Mouse (Mus musculus): ENCODE data around the gene Ltv1. TPM values are rescaled to one million over a fixed set of nuclear protein-coding genes. Genes with fewer than 3 reads are reported as not detected.

The Ltv1 gene
- polyA plus RNA-seq, 1 experiment from 2014 or later = 37.3 TPM

DNA sequence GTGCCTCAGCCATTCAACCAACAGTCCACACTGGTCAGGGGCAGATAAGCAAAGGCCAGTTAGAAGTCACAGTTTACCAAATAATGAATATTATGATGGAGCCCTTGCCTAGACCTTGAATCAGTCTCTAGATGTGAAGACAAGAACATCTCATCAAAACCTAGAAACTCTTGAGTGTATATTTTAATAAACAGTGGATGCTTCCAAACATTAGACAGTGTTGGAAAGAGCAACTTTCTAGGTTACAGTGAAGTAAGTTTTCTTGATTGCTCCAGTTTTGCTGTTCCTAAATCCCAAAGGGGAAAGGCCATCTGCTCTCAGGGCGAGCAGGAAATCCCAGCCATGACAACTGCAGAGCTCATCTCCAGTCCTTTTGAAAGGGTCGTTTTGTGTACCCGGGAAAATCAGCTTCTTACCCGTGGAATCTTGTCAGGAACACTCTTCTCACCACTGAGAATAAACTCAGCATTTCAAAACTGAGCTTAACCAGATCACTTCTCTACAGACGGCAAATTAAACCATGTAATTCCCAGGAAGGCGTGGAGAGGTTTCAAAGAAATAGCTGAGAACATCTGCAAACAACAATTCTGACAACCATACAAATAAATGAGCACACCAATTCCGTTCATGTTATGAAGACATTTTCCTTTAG is 14.9 kb downstream of the Ltv1 start, which contains the start of gene Zc2hc1b:
TSS of gene Zc2hc1b (minus strand) at position 51 of the 652 bp plus-strand sequence.
- WGBS = 86% methylated on average over 7 of the region's 7 CpGs
- H3K4me2 ChIP-seq (ENCODE audit: low read length) = no peak within 1 kb of the TSS
- H3K27ac ChIP-seq (ENCODE audit: low read depth, low read length) = no peak within 1 kb of the TSS
- H3K9ac ChIP-seq (ENCODE audit: low read length) = no peak within 1 kb of the TSS
- no peaks in the 10 kb centered on the region for H3K27me3 ChIP-seq (replicated peaks; ENCODE audit: control insufficient read depth, insufficient read depth, low read length)
- ATAC-seq = no peak
- no peak within 1 kb of the TSS for H3K4me3 ChIP-seq (ENCODE audit: low read depth, low read length)
- peaks cover 59% of the 10 kb centered on the region for H3K36me3 ChIP-seq (ENCODE audit: control insufficient read depth, insufficient read depth, low read length)
- no peaks in the 10 kb centered on the region for H3K4me1 ChIP-seq (ENCODE audit: control insufficient read depth, insufficient read depth, low read length)
- DNase-seq (ENCODE audit: low spot score) = no peak
- no peaks in the 10 kb centered on the region for H3K9me3 ChIP-seq (replicated peaks; ENCODE audit: control insufficient read depth, low read length)

GRCm38 (mm10) chr10:13175866-13176265 is 17.1 kb downstream of the Ltv1 start:
- Histone ChIP-seq H3K27ac (ENCODE audit: low read depth, low read length) (no peak overlapping the region), H3K36me3 (ENCODE audit: control insufficient read depth, insufficient read depth, low read length) (peaks cover 37% of the 10 kb centered on the region), H3K4me1 (ENCODE audit: control insufficient read depth, insufficient read depth, low read length) (peaks cover 9% of the 10 kb centered on the region), H3K4me2 (ENCODE audit: low read length) (no peak overlapping the region), H3K27me3 (replicated peaks; ENCODE audit: control insufficient read depth, insufficient read depth, low read length) (no peaks in the 10 kb centered on the region), H3K4me3 (ENCODE audit: low read depth, low read length) (no peak overlapping the region), H3K9ac (ENCODE audit: low read length) (no peak overlapping the region), H3K9me3 (replicated peaks; ENCODE audit: control insufficient read depth, low read length) (no peaks in the 10 kb centered on the region)
- DNase-seq (ENCODE audit: low spot score) (no peak), ATAC-seq (no peak)
- 91% methylated on average over 7 of the region's 7 CpGs for WGBS

GRCm38 (mm10) chr10:13172798-13173221 is 20.2 kb downstream of the Ltv1 start:
- H3K9me3 ChIP-seq (replicated peaks; ENCODE audit: control insufficient read depth, low read length) = no peaks in the 10 kb centered on the region
- WGBS = 51% methylated on average over 10 of the region's 10 CpGs
- no peaks in the 10 kb centered on the region for H3K27me3 ChIP-seq (replicated peaks; ENCODE audit: control insufficient read depth, insufficient read depth, low read length)
- peak; percentile 72 for DNase-seq (ENCODE audit: low spot score)
- no peak overlapping the region for H3K4me3 ChIP-seq (ENCODE audit: low read depth, low read length)
- H3K4me2 ChIP-seq (ENCODE audit: low read length) = no peak overlapping the region
- peaks cover 10% of the 10 kb centered on the region for H3K4me1 ChIP-seq (ENCODE audit: control insufficient read depth, insufficient read depth, low read length)
- peak; percentile 78 for ATAC-seq
- H3K27ac ChIP-seq (ENCODE audit: low read depth, low read length) = no peak overlapping the region
- H3K9ac ChIP-seq (ENCODE audit: low read length) = no peak overlapping the region
- H3K36me3 ChIP-seq (ENCODE audit: control insufficient read depth, insufficient read depth, low read length) = peaks cover 9% of the 10 kb centered on the region

DNA sequence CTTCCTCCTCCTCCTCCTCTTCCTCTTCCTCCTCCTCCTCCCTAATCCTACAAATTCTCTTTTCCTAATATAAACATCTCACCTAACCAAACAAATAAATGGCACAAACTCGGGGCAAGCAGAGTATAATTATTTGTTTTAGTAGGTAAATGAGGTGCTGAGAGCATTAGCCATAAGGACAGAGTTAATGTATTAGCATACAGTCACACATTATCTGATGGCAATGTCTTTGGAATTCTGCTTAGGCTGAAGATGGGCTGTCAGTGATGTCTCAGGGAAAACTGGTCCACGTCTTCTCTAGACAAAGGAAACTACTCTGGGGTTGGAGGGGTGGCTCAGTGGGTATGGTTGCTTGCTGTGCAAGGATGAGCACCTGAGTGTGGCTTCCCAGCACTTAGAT is 21.5 kb downstream of the Ltv1 start:
- Histone ChIP-seq H3K4me1 (ENCODE audit: control insufficient read depth, insufficient read depth, low read length) (peaks cover 10% of the 10 kb centered on the region), H3K27me3 (replicated peaks; ENCODE audit: control insufficient read depth, insufficient read depth, low read length) (no peaks in the 10 kb centered on the region), H3K4me3 (ENCODE audit: low read depth, low read length) (no peak overlapping the region), H3K9me3 (replicated peaks; ENCODE audit: control insufficient read depth, low read length) (no peaks in the 10 kb centered on the region), H3K36me3 (ENCODE audit: control insufficient read depth, insufficient read depth, low read length) (0 out of 2 replicates have a peak, but pooled peaks cover under 1% of the 10 kb centered on the region), H3K27ac (ENCODE audit: low read depth, low read length) (peak overlapping the region; percentile 40; the same call in 1 of the 2 replicates), H3K9ac (ENCODE audit: low read length) (no peak overlapping the region), H3K4me2 (ENCODE audit: low read length) (no peak overlapping the region)
- WGBS = 79% methylated on average over 2 of the region's 2 CpGs
- no peak for DNase-seq (ENCODE audit: low spot score)
- ATAC-seq = no peak

DNA sequence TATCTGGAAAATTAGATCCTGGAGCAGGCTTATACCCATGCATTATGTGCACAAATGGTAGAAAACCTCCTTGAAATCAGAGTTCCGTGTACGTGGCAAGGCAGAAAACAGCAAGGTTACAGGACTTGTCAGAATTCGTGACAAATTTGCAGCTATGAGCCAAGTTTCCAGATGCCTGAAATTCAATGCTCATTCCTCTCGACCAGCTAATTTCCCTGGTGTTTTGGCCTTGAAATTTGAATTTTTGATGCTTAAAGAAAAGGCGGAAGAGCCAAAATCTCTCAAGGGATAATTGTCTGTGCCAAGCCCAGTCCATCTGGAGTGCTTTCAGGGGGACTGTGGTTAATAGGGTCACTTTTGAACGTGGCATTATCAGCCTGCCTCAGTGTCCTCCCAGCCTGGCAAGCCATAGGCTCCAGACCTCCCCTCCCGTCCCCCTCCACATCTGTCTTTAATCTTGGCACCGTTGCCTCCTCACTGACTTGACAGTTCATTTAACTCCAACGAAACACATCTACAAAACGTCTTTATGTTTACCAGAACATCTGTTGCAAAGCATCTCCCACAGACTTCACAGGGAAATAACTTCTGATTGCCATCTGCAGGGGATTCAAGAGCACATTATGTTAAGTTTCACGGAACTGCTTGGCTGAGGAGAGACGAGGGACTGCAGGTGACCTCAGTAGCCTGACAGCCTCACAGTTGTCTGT is 22.1 kb downstream of the Ltv1 start:
- 39% methylated on average over 12 of the region's 12 CpGs for WGBS
- Histone ChIP-seq H3K4me3 (ENCODE audit: low read depth, low read length) (no peak overlapping the region), H3K27ac (ENCODE audit: low read depth, low read length) (peak overlapping the region; percentile 40; the same call in 1 of the 2 replicates), H3K4me1 (ENCODE audit: control insufficient read depth, insufficient read depth, low read length) (peaks cover 10% of the 10 kb centered on the region), H3K9me3 (replicated peaks; ENCODE audit: control insufficient read depth, low read length) (no peaks in the 10 kb centered on the region), H3K27me3 (replicated peaks; ENCODE audit: control insufficient read depth, insufficient read depth, low read length) (no peaks in the 10 kb centered on the region), H3K36me3 (ENCODE audit: control insufficient read depth, insufficient read depth, low read length) (no peaks in the 10 kb centered on the region), H3K9ac (ENCODE audit: low read length) (no peak overlapping the region), H3K4me2 (ENCODE audit: low read length) (no peak overlapping the region)
- peak; percentile 69 for ATAC-seq
- peak; percentile 72 for DNase-seq (ENCODE audit: low spot score)

DNA sequence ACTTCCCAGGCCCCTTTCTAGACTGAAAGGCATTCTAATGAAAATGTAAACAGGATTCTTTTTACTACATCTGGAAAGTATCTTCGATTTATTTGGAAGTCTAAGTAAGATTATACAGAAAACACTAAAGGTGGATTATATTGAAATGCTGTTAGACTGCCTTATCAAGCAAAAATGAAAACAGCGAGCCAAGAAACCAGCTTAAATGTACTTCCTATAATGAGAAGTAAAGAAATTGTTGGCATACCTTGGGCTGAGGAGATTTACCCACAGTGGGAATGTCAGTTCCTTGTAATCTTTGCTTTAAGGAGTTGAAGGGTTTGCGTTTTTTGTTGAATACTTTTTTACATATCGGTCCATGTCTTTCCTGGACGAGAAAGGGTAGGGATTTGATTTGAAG is 24.5 kb downstream of the Ltv1 start:
- Histone ChIP-seq H3K27me3 (replicated peaks; ENCODE audit: control insufficient read depth, insufficient read depth, low read length) (no peaks in the 10 kb centered on the region), H3K4me3 (ENCODE audit: low read depth, low read length) (no peak overlapping the region), H3K9ac (ENCODE audit: low read length) (no peak overlapping the region), H3K4me2 (ENCODE audit: low read length) (no peak overlapping the region), H3K9me3 (replicated peaks; ENCODE audit: control insufficient read depth, low read length) (no peaks in the 10 kb centered on the region), H3K4me1 (ENCODE audit: control insufficient read depth, insufficient read depth, low read length) (peaks cover 10% of the 10 kb centered on the region), H3K27ac (ENCODE audit: low read depth, low read length) (no peak overlapping the region), H3K36me3 (ENCODE audit: control insufficient read depth, insufficient read depth, low read length) (no peaks in the 10 kb centered on the region)
- WGBS = 91% methylated on average over 5 of the region's 5 CpGs
- DNase-seq (ENCODE audit: low spot score) (no peak), ATAC-seq (no peak)

- WGBS = 87% methylated on average over 4 of the region's 4 CpGs
- Histone ChIP-seq H3K4me3 (ENCODE audit: low read depth, low read length) (no peak overlapping the region), H3K27ac (ENCODE audit: low read depth, low read length) (no peak overlapping the region), H3K9me3 (replicated peaks; ENCODE audit: control insufficient read depth, low read length) (no peaks in the 10 kb centered on the region), H3K4me2 (ENCODE audit: low read length) (no peak overlapping the region), H3K36me3 (ENCODE audit: control insufficient read depth, insufficient read depth, low read length) (no peaks in the 10 kb centered on the region), H3K27me3 (replicated peaks; ENCODE audit: control insufficient read depth, insufficient read depth, low read length) (no peaks in the 10 kb centered on the region), H3K9ac (ENCODE audit: low read length) (no peak overlapping the region), H3K4me1 (ENCODE audit: control insufficient read depth, insufficient read depth, low read length) (no peaks in the 10 kb centered on the region)
- no peak for DNase-seq (ENCODE audit: low spot score)
- ATAC-seq = no peak
Observed at GRCm38 (mm10) chr10:13162031-13162430, 30.9 kb downstream of the Ltv1 start.

DNA sequence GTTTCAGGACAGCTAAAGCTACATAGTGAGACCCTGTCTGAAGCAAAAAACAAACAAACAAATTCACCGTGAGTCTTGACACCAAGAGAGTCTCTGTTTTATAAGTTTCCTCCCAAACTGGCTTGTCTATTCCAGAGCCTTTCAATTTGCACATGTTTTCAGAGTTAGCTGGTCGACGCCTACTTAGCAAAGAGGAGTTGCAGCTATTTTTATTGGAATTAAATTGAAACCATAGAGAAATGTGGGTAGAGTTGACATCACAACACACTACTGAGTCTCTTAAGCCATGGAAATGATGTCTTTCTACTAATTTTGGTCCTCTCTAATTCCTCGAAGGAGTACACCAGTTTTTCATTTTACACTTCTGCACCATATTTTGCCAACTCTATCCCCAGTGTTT is 32.1 kb downstream of the Ltv1 start:
- DNase-seq (ENCODE audit: low spot score) (no peak), ATAC-seq (no peak)
- 92% methylated on average over 4 of the region's 4 CpGs for WGBS
- Histone ChIP-seq H3K4me2 (ENCODE audit: low read length) (no peak overlapping the region), H3K27ac (ENCODE audit: low read depth, low read length) (no peak overlapping the region), H3K9ac (ENCODE audit: low read length) (no peak overlapping the region), H3K4me3 (ENCODE audit: low read depth, low read length) (no peak overlapping the region), H3K36me3 (ENCODE audit: control insufficient read depth, insufficient read depth, low read length) (no peaks in the 10 kb centered on the region), H3K4me1 (ENCODE audit: control insufficient read depth, insufficient read depth, low read length) (no peaks in the 10 kb centered on the region), H3K9me3 (replicated peaks; ENCODE audit: control insufficient read depth, low read length) (no peaks in the 10 kb centered on the region), H3K27me3 (replicated peaks; ENCODE audit: control insufficient read depth, insufficient read depth, low read length) (no peaks in the 10 kb centered on the region)

- Histone ChIP-seq H3K27me3 (replicated peaks; ENCODE audit: control insufficient read depth, insufficient read depth, low read length) (no peaks in the 10 kb centered on the region), H3K4me3 (ENCODE audit: low read depth, low read length) (no peak overlapping the region), H3K36me3 (ENCODE audit: control insufficient read depth, insufficient read depth, low read length) (no peaks in the 10 kb centered on the region), H3K27ac (ENCODE audit: low read depth, low read length) (no peak overlapping the region), H3K4me2 (ENCODE audit: low read length) (no peak overlapping the region), H3K4me1 (ENCODE audit: control insufficient read depth, insufficient read depth, low read length) (no peaks in the 10 kb centered on the region), H3K9ac (ENCODE audit: low read length) (no peak overlapping the region), H3K9me3 (replicated peaks; ENCODE audit: control insufficient read depth, low read length) (no peaks in the 10 kb centered on the region)
- ATAC-seq = no peak
- DNase-seq (ENCODE audit: low spot score) = peak; percentile 32
- whole genome bisulfite sequencing = 27% methylated on average over 5 of the region's 5 CpGs
Observed at GRCm38 (mm10) chr10:13155377-13155776, 37.6 kb downstream of the Ltv1 start.

Measured in forebrain, embryonic 14.5 days (tissue).